Mouse (Mus musculus): ENCODE data around the gene Ptprg.
A peak's percentile ranks its signal among the peaks of the same experiment; 100 is the strongest.

Gene Ptprg

DNA sequence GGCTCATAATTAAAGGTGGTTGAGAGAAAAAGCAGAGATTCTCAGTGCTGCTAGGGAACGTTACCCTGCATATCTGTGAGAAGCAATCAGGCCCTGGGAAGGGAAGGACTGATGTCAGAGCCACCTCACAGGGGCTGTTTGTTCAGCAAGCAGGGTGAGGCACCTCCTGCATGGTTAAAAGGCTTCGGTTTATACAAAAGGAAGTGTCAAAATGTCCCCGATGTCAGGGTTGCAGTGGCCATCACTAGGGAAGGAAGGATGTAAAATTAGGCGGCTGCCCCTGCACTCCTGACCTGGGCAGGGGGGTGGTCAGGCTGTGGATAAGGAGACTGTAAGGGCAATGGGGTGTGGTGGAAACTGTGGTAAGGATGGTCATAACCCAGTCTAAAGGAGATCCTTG, 583.2 kb downstream of the Ptprg start:
- no peak for DNase-seq (ENCODE audit: low read depth, low spot score)

DNA sequence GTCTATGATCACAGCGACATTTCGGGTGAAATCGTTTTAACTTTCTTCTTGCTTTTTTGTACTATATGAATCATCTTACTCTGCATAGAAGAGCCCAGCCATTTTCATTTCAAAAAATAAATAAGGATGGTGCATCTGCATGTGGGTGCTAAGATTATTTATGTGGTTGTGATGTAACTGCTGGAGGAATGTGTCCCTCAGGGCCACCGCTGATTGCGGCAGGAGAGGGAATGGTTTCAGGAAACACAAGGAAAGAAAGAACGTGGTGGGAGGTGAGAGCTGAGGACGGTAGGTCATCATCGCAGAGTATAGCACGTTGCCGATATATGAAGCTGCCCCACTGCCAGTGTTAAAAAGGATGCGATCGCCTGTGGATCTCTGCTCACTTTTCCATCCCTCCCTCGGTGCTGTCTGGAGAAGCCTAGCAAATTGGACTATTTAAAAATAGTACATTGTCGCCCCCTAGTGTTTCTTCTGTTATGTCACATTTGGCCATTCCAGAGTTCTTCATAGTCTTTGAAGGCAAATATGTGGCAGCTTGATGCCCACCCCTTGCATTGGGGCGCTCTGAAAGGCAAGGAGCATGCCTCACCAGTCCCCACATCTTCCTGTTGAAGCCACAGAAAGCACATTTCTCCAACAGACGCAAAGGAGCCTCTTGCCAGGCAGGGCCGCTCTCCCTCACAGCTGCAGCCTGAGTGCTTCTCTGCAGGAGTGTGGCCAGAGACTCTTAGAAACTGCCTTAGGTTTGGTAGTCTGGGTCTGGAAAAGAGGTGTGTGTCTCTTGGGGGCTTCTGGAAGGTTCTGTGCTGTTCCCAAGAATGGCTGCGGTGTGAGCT, 586.5 kb downstream of the Ptprg start:
- DNase-seq (ENCODE audit: low read depth, low spot score) = peak; percentile 78

- DNase-seq (ENCODE audit: low read depth, low spot score) = no peak
Measured at GRCm38 (mm10) chr14:12143941-12144485, 590.7 kb downstream of the Ptprg start.

- DNase-seq (ENCODE audit: low read depth, low spot score) = peak; percentile 59
Measured at GRCm38 (mm10) chr14:12145919-12146318, 592.6 kb downstream of the Ptprg start.

DNA sequence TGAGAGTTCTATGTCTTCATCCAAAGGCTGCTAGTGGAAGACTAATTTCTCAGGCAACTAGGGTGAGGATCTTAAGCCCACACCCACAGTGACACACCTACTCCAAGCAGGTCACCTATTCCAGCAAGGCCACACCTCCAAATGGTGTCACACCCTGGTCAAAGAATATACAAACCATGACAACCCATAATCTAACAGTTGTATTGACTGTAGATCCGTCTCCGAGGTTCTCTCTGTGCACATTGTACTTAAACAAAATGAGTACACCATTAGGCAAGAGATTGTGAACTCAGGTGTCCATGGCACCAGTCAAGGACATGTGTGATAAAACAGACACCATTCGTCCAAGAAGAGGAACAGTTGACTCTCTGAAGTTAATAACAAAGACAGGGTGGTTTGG, 596.2 kb downstream of the Ptprg start:
- DNase-seq (ENCODE audit: low read depth, low spot score) = no peak

GRCm38 (mm10) chr14:12151927-12152326, 598.6 kb downstream of the Ptprg start:
- peak; percentile 59 for DNase-seq (ENCODE audit: low read depth, low spot score)

DNA sequence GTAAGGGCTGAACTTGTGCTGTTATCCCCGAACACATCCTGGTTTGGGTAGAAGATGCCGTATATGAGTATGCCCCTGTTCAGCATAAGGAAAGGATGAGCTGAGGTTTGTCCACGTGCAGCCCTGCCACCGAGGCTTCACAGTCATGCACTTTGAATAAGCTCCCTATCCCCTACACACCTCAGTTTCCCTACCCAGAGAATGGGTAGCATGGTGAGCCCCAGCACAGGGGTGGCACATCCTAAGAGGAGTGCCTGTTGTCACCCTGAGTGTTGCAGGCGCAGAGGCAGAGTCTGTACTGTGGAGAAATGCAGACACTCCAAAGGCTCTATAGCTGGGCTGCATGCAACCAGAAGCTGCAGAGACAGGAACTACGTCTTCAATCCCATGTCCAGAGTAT, 599.4 kb downstream of the Ptprg start:
- DNase-seq (ENCODE audit: low read depth, low spot score) = no peak

DNA sequence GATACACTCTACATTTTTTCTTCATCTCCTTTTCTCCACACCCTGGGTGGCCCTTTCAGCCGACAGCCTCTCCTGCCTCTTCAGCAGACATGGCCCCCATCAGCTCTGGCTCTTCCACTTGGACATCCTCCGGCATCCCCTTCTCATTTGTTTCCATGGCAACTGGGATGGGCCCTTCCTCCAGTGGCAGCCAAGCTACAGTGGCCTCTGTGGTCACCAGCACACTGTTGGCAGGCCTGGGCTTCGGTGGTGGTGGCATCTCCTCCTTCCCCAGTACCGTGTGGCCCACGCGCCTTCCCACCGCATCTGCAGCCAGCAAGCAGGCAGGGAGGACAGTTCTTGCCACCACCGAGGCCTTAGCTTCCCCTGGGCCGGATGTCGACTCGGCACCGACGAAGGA, 600.3 kb downstream of the Ptprg start:
- no peak for DNase-seq (ENCODE audit: low read depth, low spot score)

- no peak for DNase-seq (ENCODE audit: low read depth, low spot score)
Measured at GRCm38 (mm10) chr14:12161738-12162310, 608.5 kb downstream of the Ptprg start.

GRCm38 (mm10) chr14:12162331-12162854, 609.1 kb downstream of the Ptprg start:
- DNase-seq (ENCODE audit: low read depth, low spot score) = no peak

DNA sequence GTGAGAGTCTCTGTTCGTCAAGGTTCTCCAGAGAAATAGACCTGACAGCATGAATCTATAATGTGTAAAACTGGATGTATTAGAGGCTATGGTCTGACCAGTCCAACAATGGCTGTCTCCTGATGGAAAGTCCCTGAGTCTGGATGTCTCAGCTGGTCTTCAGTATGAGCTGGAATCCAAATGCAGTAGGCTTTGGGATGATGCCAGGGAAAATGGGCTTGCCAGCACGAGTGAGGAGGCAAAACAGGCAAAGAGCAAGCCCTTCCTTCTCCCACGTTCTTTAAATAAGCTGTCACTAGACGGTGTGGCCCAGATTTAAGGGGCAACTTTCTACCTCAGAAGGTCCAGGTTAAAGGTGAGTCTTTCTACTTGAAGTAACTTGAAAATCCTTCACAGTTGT, 609.9 kb downstream of the Ptprg start:
- no peak for DNase-seq (ENCODE audit: low read depth, low spot score)

GRCm38 (mm10) chr14:12167215-12167614, 613.9 kb downstream of the Ptprg start:
- no peak for DNase-seq (ENCODE audit: low read depth, low spot score)

GRCm38 (mm10) chr14:12167651-12168050, 614.3 kb downstream of the Ptprg start:
- DNase-seq (ENCODE audit: low read depth, low spot score) = no peak

GRCm38 (mm10) chr14:12177436-12177835, 624.1 kb downstream of the Ptprg start:
- DNase-seq (ENCODE audit: low read depth, low spot score) = no peak

DNA sequence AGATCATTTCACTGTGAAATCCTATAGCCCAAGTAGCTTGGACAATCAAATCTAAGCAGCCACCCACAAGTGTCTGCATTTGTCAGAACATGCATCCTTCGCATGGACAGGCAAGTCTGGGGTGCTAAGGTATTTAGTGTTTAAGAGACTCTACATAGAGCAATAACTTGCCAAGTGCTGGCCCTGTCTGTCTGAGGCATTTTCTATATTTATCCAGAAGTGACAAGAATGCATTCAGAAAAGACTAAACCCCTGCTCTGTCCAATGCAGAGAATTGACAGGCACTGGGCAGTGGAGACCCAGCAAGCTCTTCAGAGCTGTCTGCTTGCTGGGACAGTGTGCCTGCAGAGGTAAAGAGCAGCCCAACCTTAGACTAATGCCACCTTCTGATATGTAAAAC, 625.3 kb downstream of the Ptprg start:
- no peak for DNase-seq (ENCODE audit: low read depth, low spot score)

DNA sequence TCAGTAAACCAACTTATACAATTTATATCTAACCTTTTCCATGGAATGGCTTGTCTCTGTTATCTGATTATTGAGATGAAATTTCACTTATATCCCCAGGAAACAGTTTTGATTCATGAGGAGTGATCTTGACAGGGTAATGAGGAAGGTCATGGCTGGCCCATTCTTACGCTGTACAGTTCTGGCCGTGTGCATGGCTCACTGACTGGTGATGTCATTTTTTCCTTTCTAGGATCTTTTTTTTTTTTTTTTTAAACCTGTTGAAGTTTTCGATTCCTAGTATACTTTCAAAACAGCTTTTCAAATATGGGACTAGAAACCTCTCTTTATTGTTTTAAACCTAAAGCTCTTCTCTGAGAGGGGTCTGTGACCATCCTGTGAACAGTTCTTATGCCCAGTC, 626.8 kb downstream of the Ptprg start:
- DNase-seq (ENCODE audit: low read depth, low spot score) = no peak

- no peak for DNase-seq (ENCODE audit: low read depth, low spot score)
Measured at GRCm38 (mm10) chr14:12185040-12185439, 631.7 kb downstream of the Ptprg start.

DNA sequence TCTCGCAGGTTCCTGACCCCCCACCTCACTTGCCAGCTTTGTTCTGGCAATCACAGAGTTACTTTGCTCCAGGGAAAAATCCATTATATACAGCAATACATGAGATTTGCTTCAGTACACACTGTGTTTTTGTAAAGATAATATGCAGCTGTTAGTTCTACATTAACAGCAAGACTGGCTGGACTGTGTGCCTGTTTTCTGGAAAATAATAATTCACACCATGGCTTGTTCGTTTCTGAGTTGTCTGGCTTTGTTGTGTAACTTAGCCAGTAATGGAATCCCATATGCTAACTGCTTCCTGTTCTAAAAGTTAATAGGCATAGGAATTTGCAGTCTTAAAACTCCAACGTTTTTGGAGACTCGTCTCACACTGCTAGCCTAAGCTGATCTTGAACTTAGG, 635.0 kb downstream of the Ptprg start:
- no peak for DNase-seq (ENCODE audit: low read depth, low spot score)

- DNase-seq (ENCODE audit: low read depth, low spot score) = no peak
Measured at GRCm38 (mm10) chr14:12189266-12189665, 635.9 kb downstream of the Ptprg start.

DNA sequence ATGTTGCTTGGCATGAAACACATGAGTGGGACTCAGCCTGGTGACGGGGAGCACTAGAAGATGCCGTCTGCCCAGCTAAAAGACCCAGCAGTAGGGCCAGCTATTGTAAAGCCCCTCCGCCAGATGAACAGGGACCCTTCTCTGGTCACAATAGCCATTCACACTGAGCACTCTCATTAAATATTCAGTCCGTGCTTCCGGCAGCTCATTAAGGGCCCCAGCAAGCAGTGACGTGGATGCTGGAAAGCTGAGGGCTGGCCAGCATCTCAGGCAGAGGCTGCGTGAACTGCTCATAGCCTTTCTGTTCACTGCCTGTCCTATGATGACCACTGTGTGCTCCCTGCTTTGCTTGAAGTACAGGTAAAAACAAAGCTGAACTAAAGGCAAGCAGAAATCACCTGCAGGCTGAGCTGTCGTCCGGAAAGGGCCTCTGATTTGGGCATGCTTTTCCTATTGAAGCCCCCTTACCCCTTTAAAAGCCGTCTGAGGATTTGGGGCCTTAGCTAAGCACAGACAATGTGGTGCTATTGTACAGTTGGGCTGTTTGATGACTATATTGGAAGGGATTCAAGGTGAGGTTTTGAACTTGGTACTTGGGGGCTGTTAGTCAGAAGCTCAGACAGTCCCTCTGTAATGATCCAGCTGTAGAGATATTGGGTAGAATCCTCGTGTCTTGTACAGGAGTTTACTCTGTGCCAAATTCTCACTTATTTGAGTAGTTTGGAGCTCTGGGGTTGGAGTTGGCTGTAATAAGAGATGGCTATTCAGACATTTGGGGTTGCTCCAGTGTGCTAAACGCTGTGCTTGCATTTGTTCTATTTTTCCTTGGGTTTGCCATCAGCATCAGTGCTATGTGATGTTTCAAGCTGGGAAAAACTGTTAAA, 636.6 kb downstream of the Ptprg start:
- peak; percentile 10 for DNase-seq (ENCODE audit: low read depth, low spot score)

DNA sequence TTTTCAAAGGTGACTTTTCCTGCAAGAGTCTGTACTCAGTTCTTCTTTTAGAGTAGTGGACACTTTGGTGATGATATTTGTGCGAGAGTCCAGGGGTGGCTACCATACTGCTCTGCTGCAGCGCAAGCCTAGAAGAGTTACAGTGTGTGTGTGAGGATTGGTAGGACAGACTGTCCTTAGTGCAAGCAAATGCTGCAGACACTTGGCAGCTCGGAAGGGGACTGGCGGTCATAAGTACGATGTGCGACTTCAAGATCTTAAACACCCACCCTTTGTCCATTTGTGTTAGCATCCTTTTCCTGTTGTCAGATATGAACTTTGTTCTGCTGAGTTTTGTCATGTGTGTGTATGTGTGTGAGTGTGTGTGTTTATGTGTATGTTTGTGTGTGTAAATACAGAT, 637.7 kb downstream of the Ptprg start:
- DNase-seq (ENCODE audit: low read depth, low spot score) = no peak

GRCm38 (mm10) chr14:12198735-12199134, 645.4 kb downstream of the Ptprg start:
- DNase-seq (ENCODE audit: low read depth, low spot score) = no peak

Measured in R1 (cell line).